Mouse (Mus musculus) kidney, adult 9 months (tissue): ENCODE measurements around the gene Arsj.
A peak's percentile ranks its signal among the peaks of the same experiment; 100 is the strongest.

Source experiments
- DNase-seq: peaks from one replicate; pipeline ENCODE4 v3.0.0; 2022

Gene Arsj

DNA sequence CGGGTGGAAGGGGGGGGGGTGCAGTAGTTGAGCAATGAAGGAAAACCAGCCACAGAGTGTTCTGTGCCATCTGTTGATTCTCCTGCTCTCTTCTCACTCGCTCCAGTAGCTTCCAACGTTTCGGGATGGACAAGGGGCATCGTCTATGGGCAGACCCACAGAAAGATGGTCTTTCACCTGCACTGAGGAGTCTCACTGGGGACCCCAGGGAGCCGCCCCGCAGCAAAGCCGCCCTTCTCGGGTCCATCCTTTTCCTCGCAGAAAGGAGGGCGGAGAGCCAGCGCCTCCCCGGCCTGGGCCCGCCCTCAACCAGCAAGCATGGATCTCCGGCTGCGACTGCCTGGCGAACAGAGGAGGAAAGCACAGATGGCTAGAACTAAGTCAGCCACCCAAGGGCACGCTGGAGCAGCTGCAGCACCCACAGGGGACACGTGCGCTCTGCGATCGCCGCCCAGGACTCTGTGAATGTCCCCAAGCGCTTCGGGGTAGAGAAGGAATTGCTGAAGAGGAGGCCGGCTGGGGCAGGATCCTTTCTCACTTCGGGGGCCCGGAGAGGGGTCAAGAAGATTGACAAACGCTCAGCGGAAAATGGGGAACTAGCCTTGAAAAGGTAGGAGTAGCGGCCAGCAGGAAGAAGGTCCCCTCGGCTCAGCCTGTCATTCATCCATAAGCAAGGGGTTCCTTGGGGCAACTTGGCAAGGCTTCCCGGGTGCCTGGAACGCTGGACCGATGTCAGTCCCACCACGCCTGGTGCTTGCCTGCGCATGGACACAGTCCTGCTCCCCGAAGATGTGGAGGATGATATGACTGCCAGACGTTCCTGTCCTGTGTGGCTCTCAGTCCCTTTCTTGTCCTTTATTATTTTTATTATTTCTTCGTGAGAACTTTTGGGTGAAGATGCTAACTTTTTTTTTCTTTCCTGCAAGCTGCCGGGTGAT, at the start of gene Arsj:
Gene Arsj, plus strand, starts transcription at position 117 of the 938 bp plus-strand sequence.
- no peak for DNase-seq

DNA sequence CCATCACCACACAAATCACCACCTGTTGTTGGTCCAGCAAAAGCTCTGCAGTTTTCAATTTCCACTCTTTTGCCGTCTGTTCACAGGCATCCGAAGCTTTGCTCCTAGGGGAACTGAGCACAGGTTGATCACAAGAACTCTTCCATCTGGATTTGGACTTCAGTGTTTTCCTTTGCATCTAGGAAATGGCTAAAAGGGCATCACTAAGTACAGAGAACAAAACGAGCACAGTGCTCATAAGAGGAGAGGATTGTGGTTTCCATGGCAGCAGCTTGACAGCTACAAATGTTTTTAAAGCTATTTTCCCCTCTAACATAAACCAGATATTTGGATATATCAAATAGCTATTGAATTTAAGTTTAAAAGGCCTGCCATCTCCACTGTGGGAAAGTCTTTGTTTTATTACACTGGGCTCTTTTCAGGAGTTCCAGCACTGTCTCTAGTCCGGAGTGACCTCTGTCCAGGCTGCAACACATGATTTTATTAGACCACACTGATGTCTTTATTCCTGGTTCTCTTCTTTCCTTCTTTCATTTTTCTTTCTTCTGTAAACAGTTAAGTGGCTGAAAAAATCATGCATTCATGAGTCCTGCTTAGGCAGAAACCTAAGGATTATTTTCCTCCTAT, 38.5 kb upstream of the Arsj start:
- DNase-seq: no peak

DNA sequence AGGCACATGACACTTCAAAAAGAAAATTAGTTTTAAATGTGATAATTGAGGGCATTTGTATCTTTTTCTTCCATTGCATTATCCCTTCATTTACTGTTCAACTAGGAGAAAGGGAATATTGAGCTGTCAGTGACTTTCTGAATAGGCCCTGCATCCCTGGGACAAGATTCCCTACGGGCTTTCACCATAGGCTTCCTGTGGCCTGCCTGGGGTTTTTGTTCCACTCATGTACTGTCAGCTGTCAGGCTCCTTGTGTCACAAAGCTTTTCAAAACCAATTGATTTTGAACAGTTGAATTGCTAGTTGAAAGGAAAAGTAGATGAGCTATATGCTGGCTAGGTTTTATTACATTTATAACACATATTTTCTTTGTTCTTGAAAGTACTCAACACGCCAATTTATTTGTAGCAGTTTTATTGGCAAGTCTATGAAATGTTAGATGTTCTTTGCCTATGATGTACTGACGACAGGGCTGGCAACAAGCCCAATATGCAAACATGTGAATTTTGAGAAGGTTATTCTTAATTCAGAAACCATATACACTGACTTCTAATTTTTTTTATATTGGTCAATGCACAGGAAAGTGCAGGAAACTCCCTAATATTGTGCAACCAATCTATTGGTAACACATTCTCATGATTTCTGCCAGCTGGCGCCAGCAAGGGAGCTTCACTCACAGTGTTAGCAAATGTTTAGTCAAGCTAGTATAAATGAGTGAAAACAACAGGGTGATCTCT, 37.4 kb upstream of the Arsj start:
- peak; percentile 18 for DNase-seq

DNA sequence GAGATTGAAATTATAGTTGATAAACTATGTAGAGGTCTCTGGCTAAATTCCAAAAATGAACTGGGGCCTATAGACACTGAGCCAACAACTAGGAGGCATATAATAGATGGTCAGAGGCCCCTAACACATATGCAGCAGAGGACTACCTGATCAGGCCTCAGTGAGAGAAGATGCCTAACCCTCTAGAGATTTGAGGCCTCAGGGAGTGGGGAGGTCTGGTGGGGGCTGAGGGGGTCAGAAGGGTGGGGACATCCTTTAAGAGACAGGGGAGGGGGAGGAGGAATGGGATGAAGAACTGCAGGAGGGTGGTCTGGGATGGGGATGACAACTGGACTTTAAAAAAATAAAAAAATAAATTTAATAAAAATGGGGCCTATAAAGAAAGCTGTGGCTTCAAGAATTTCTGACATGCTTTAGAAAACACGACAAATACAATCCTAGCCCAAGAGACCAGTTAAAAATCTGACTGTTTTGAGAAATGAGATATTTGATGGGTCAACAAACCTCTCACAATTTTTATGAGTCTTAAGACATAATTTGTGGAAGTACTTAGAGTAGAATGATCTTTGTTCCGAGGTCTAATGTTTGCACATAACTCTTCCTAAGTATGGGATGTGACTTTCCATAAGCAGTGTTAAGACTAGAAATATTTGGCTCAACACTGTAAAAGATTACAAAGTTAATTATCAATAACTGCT, 36.7 kb upstream of the Arsj start:
- DNase-seq: peak; percentile 2

DNA sequence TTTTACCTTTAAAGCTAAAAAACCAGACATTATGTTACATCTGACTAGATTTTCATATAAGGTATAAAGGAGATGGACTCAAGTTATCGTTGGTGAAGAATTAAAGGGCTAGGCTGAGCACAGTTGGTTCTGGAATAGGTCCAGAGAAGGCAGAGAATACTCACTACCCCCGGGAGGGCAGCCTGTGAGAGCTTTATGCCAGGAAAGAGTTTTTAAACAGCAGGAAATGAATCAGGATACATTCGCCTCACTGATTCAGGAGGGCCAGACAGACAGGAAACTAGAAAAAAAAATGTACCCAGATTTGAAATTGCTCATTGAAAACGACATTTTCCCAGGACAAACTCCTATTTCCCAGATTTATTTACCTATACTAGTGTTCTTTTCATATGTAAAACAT, 28.2 kb upstream of the Arsj start:
- no peak for DNase-seq

DNA sequence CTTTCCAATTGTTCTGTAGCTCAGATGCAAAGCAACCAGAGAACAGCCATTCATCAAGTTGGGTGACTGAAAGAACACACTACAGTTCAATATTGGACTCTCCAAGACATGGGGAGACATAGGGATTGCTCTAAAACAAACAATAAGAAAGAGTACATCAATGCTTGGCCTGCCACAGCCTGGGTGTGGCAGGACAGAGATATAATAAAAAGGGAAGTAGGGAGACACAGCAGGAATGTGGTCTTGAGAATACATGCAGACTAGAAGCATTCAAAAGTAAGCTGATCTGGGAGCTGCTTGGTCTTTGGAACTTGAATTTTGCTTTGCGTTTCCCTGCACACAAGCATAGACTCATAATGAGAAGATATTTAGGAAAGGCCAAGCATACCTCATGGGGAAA, 18.7 kb upstream of the Arsj start:
- no peak for DNase-seq

DNA sequence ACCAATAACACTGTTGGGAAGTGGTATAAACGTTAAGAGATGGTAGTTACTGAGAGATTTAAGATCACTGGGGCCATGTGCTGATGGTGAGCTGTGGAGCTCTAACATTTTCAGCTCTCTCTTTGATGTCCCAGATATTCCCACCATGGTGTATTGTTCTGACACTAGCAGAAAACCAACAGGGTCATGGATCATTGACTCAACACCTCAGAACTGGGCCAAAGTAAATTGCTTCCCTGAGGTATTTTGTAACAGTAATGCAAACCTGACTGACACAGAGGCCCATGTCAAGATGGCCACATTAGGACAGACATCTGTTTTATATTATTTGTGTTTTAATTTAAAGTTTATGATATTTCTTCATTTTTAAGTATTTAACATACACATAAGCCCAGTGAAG, 3.7 kb upstream of the Arsj start:
- no peak for DNase-seq

DNA sequence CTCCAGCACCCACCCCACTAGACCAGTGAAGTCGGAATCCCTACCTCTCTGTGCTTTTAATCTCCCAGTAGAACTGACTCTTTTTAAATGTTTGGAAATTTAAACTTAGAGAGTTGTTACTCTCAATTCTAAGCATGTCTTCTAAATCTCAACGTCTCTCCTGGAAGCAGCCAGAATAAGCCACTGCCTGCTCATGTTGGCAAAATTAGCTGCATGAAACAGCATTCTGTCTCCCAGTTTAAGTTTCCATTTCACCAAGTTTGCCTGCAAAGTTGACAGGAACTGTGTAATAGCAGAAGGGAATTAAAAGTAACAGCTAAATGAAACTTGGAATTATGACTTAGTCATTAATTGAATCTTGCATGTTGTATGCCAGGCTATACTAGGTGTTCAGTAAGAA, 1.1 kb upstream of the Arsj start:
- no peak for DNase-seq

DNA sequence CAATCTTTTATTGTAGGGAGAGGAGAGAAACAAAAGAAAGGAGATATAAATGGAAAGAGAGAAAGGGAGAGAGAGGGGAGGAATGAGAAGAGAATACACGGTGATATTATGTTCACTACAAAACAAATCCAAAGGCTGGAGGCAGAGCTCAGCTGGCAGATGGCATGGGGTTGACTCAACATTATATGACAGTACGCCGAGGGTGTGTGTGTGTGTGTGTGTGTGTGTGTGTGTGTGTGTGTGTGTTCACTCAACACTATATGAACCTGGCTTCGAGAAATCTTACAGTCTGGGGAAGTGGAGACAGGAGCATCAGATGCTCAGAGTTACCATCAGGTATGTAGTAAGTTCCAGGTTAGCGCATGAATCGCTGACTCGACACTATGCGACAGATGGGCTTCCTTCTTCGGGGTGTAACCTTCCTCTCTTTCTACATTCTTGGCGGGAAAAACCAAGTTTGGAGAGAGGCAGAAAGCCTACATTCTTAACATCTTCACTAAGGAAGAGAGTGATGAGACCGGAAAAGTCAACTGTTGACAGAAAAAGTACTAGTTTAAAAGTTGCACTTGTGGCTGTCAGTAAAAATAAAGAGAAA, 456 bp upstream of the Arsj start:
- DNase-seq: no peak

DNA sequence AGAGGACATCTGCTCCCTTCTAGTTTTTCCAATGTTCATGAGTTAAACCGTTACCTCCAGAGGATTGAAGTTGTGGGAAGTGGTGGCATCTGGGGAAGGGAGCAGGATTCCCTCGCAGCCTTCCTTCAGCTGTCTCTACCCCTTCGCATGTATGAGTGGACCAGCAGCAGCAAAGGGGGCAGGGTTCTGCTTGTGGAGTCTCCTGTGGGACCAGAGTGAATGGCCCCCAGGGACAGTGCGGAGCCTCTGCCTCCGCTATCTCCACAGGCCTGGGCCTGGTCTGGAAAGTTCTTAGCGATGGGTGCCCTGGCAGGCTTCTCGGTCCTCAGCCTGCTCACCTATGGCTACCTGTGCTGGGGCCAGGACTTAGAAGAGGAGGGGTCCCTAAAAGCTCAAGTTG, 1.1 kb downstream of the Arsj start:
- no peak for DNase-seq

DNA sequence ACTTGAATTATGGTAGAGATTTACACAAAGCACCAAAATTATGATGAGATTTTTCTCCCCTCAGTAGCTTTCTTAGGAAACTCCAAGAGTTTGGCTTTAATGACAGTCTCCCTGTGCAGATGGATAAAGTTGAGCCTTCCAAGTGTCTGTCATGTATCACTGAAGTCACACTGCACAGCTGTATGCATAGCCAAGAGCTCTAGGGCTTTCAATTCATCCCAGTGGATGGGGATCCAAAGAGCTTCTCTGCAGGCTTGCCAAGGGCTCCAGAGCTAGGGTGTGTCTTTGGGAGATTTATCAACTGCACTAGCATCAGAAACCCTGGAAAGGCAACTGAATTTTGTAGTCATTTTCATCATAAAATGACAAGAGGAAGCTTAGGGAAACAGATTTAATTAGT, 7.1 kb downstream of the Arsj start:
- DNase-seq: no peak

DNA sequence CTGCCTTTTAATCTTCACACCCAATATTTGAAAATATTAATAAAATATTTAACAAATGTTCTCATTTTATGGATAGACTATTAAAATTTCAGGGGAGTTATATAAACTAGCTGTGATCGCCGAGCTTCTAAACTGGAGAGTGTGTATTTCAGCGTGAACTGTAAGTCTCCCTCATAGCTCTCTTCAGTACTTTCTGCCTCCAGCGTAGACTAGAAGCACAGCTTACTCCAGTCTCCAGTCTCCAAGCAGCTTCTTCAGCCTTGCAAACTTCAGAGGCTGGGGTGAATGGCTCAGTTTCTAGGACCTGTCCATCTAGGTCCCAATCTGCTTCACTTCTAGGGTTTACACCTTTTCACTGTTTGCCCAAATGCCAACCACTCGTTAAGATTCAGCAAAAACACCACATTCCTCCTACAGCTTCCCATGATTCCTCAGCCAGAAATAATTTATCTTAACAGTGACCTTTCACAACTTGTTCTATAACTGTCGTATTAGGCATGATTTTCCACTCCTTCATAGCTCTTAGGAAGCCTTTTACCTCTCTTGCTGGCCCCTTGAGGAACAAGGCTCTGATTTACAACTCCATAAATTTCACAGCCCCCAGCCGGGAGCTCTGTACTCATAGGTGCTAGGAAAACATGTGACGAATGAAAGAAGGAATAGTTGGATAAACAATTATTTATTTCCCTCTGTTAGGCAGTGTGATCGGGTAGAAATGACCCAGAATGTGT, 9.5 kb downstream of the Arsj start:
- DNase-seq: no peak

DNA sequence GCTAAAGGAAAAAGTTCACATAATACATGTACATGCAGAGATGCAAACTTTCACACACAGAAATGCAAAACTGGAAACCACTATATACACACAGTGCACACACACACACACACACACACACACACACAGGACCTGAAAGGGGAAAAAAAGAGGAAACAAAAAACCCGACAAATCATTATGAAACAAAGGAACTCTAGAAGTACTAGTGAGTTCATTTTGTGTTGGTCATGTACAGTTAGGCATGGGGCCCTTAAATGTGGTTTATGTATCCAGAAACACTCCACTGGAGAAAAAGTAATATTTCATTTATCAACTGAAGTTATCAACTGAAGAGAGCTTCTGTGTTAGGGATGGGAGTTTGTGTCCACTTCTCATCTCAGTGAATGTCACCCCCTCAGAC, 10.2 kb downstream of the Arsj start:
- DNase-seq: no peak

DNA sequence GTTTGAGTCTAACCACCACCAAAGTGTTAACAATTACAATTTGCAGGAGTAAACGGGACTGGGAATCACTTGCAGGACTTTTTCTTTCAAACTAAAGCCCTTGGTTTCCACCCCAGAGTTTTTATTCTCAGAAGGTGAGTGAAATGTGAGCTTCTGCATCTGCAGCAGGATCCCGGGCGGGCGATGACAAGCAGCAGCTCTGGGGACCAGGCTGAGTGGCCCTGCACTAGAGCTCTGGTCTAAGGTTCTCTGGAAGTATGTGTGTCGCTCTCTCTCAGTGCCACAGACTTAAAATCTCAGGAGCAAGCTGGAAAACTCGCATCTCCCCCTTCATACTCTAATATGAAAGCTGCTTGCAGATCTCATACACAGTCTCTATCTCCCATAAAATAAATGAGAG, 15.8 kb downstream of the Arsj start:
- no peak for DNase-seq

DNA sequence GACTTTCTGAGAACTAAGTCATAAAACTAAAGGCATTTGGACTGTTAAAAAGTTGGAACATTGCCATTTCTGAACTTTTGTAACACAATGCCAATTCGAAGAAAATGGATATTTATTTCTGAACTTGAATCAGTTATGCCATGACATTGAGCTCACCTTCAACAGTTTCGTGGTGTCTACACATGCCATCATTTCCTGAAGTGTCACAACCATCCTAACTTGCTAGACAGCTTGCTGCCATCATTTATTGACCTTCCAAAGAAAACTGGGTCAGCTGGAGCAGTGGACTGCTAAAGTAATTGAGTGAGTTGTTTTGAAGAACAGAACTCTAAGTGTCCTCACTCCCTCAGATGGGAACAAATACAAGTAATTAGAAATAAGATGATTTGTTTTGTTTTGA, 16.2 kb downstream of the Arsj start:
- no peak for DNase-seq

DNA sequence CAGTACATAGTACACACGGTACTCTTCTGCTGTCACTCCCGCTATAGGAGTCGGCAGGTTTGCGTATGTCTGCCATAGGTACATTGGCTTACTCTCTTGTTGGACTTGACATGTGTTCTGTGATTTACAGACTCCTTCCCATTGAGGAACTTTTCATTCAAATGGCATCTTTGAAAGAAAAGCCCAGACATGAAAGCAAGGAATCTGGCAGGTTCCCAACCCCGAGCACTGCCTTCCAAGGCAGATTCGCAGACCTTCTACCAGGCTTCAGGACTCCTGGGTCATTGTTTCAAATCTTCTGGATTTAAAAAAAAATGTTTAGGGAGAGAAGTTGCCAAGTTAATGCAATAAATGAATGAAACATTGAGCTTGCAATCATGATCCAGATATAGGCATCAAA, 19.8 kb downstream of the Arsj start:
- no peak for DNase-seq

DNA sequence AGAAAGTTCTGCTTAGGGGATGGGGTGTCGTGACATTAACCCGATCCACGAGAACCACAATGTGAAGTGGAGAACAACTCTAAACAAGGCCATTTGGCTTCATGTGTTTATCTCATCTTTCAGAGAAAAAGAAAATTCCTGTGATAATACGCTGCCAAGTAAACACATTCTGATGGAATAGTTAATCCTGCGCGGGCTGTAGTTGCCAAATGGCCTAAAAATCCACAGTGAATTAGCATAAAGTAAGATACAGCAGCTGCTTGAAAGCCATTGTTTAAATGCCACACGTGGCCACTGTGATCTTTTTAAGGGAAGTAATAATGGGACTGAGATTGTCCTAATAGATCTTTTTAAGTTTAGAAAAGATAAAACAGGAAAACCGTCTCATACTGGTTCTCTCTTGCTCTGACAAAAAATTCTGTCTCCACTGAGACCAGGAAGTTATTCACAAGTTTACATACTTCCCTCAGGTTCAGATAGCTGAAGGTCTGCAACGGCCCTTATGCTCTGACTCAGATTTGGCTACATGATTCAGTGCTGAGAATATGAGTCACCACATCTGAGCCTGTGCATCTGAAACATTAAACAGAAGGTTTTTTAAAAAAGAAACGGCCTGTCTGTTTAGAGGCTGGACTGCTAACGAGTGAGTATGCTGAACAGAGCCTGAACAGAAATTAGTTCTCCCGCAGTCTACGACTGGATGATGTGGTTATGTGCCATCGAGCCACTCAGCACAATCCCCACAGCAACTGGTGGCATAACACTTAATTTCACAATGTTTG, 21.4 kb downstream of the Arsj start:
- no peak for DNase-seq

DNA sequence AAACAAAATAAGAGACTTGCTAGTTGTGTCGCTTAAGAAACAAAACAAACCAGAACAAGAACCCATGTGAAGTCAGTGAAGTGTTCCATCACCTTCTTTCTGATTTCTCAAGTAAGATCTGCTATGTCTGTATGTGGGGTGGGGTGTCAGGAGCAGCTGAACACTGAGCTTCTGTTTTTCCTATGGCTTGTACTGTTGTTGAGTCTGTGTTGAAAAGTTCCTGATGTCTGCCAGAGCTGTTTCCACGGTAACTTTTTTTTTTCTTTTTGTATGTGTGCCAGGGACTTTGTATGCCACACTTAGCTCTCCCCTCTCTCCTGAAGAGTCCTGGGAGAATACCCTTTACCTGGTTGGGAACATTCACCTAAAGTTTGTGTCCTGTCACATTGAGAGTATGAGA, 34.0 kb downstream of the Arsj start:
- no peak for DNase-seq

DNA sequence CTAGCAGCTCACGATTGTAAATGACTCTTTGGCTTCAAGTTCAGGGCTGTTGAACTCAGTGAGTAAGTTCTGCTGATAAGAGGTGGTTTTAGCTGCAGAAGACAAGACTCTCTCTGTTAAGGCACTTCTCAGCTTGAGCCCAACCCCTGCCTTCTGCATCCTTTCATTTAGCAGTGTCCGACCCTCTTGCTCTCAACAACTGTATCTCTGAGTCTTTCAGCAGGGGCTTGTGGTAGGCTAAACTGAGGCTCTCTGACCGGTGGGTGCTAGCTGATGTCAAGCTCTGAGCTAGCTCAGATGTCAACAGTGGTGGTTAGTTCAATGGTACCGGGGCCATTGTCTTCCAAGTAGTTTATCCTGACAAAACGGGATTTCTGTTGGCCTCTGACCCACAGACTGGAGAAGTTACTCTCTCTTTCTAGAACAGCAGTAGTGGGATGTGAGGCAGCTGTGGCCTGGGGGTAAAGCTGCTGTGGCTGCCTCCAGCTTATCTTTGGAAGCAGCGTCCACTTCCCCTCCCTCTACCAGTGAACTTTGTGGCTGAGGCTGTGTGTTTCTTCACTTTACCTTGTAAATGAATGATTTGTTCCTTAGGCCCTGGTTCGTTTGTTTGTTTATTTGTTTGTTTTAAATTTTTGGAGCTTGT, 34.6 kb downstream of the Arsj start:
- no peak for DNase-seq

DNA sequence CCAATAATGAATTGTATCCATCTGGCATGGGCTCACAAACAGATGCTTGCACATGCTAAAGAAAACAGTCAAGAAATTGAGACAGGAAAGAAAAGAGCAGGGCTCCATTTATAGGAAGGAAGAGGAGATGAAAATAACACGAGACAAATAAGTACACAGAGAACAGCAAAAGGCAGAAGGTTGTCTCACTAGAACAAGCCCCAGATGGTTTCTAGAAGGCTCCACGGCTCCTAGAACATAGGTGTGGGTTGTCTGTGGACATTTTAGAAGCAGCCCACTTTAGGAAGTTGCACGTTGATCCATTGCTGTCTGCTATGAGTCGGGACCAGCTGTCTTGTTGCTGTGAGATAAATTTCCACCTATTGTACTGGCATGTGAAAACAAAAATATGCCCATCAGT, 37.2 kb downstream of the Arsj start:
- no peak for DNase-seq

DNA sequence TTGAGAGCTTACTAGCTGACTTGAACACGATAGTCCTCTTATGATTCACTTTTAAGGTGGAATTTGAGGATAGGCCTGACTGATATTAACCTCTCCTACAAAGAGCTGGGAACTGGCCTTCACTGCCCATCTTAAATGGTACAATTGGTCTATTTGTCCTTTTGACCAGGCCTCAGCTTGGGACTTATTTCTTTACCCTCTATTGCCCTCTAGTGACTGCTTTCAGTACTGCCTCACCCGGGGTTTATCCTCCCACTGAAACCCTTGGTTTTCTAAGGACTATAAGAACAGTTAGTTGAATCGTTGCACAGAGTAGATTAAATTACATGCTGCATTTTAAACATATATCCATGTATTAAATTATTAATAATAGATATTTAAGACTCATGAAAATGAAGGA, 39.4 kb downstream of the Arsj start:
- peak; percentile 85 for DNase-seq
